Mouse (Mus musculus): Measurements from ENCODE around the gene Lrrk1. TPM values are rescaled to one million over a fixed set of nuclear protein-coding genes. Genes with fewer than 3 reads are reported as not detected.

Gene Lrrk1
- polyA plus RNA-seq, 1 experiment = 18.9 TPM

- H3K36me3 ChIP-seq (ENCODE audit: control insufficient read depth, insufficient read depth, low read length) = peaks cover 31% of the 10 kb centered on the region
- 0 out of 2 replicates have a peak overlapping the region, but pooled peaks have one; percentile 5 for H3K27ac ChIP-seq (ENCODE audit: insufficient read depth, low read depth, low read length)
- no peak overlapping the region for H3K4me3 ChIP-seq (ENCODE audit: low read depth, low read length)
- no peaks in the 10 kb centered on the region for H3K4me1 ChIP-seq (ENCODE audit: control insufficient read depth, insufficient read depth, insufficient read length, low read length)
- H3K27me3 ChIP-seq (ENCODE audit: control insufficient read depth, insufficient read depth, low read length) = no peaks in the 10 kb centered on the region
- WGBS = 81% methylated on average over 9 of the region's 9 CpGs
- no peak for TF ChIP-seq POLR2A (IDR thresholded peaks at IDR 0.05; ENCODE audit: low read depth, low read length)
- no peak for TF ChIP-seq CTCF (IDR thresholded peaks at IDR 0.05; ENCODE audit: extremely low read depth, insufficient read length, insufficient replicate concordance, low read depth, low read length)
Measured at GRCm38 (mm10) chr7:66330610-66331009, 57.5 kb downstream of the Lrrk1 start.

- 96% methylated on average over 2 of the region's 2 CpGs for WGBS
- Histone ChIP-seq H3K36me3 (ENCODE audit: control insufficient read depth, insufficient read depth, low read length) (peaks cover 27% of the 10 kb centered on the region), H3K27me3 (ENCODE audit: control insufficient read depth, insufficient read depth, low read length) (no peaks in the 10 kb centered on the region), H3K4me1 (ENCODE audit: control insufficient read depth, insufficient read depth, insufficient read length, low read length) (no peaks in the 10 kb centered on the region), H3K27ac (ENCODE audit: insufficient read depth, low read depth, low read length) (no peak overlapping the region), H3K4me3 (ENCODE audit: low read depth, low read length) (no peak overlapping the region)
- TF ChIP-seq CTCF (IDR thresholded peaks at IDR 0.05; ENCODE audit: extremely low read depth, insufficient read length, insufficient replicate concordance, low read depth, low read length) (no peak), POLR2A (IDR thresholded peaks at IDR 0.05; ENCODE audit: low read depth, low read length) (no peak)
Measured at GRCm38 (mm10) chr7:66327516-66327915, 60.6 kb downstream of the Lrrk1 start.

- Histone ChIP-seq H3K27me3 (ENCODE audit: control insufficient read depth, insufficient read depth, low read length) (no peaks in the 10 kb centered on the region), H3K4me1 (ENCODE audit: control insufficient read depth, insufficient read depth, insufficient read length, low read length) (no peaks in the 10 kb centered on the region), H3K4me3 (ENCODE audit: low read depth, low read length) (no peak overlapping the region), H3K27ac (ENCODE audit: insufficient read depth, low read depth, low read length) (no peak overlapping the region), H3K36me3 (ENCODE audit: control insufficient read depth, insufficient read depth, low read length) (peaks cover 20% of the 10 kb centered on the region)
- TF ChIP-seq POLR2A (IDR thresholded peaks at IDR 0.05; ENCODE audit: low read depth, low read length) (no peak), CTCF (IDR thresholded peaks at IDR 0.05; ENCODE audit: extremely low read depth, insufficient read length, insufficient replicate concordance, low read depth, low read length) (no peak)
- WGBS = 76% methylated on average over 3 of the region's 3 CpGs
Measured at GRCm38 (mm10) chr7:66325419-66326053, 62.6 kb downstream of the Lrrk1 start.

GRCm38 (mm10) chr7:66323252-66324015 is 64.7 kb downstream of the Lrrk1 start:
- H3K27me3 ChIP-seq (ENCODE audit: control insufficient read depth, insufficient read depth, low read length) = no peaks in the 10 kb centered on the region
- H3K4me3 ChIP-seq (ENCODE audit: low read depth, low read length) = no peak overlapping the region
- no peak overlapping the region for H3K27ac ChIP-seq (ENCODE audit: insufficient read depth, low read depth, low read length)
- WGBS = 73% methylated on average over 9 of the region's 9 CpGs
- no peaks in the 10 kb centered on the region for H3K4me1 ChIP-seq (ENCODE audit: control insufficient read depth, insufficient read depth, insufficient read length, low read length)
- TF ChIP-seq CTCF (IDR thresholded peaks at IDR 0.05; ENCODE audit: extremely low read depth, insufficient read length, insufficient replicate concordance, low read depth, low read length) (no peak), POLR2A (IDR thresholded peaks at IDR 0.05; ENCODE audit: low read depth, low read length) (no peak)
- peaks cover 17% of the 10 kb centered on the region for H3K36me3 ChIP-seq (ENCODE audit: control insufficient read depth, insufficient read depth, low read length)

- Histone ChIP-seq H3K27me3 (ENCODE audit: control insufficient read depth, insufficient read depth, low read length) (no peaks in the 10 kb centered on the region), H3K4me3 (ENCODE audit: low read depth, low read length) (no peak overlapping the region), H3K4me1 (ENCODE audit: control insufficient read depth, insufficient read depth, insufficient read length, low read length) (no peaks in the 10 kb centered on the region), H3K27ac (ENCODE audit: insufficient read depth, low read depth, low read length) (no peak overlapping the region), H3K36me3 (ENCODE audit: control insufficient read depth, insufficient read depth, low read length) (peaks cover 17% of the 10 kb centered on the region)
- 52% methylated on average over 5 of the region's 5 CpGs for WGBS
- no peak for TF ChIP-seq POLR2A (IDR thresholded peaks at IDR 0.05; ENCODE audit: low read depth, low read length)
- TF ChIP-seq CTCF (IDR thresholded peaks at IDR 0.05; ENCODE audit: extremely low read depth, insufficient read length, insufficient replicate concordance, low read depth, low read length) = no peak
Measured at GRCm38 (mm10) chr7:66320996-66321395, 67.2 kb downstream of the Lrrk1 start.

- TF ChIP-seq CTCF (IDR thresholded peaks at IDR 0.05; ENCODE audit: extremely low read depth, insufficient read length, insufficient replicate concordance, low read depth, low read length) = no peak
- TF ChIP-seq POLR2A (IDR thresholded peaks at IDR 0.05; ENCODE audit: low read depth, low read length) = no peak
- H3K27me3 ChIP-seq (ENCODE audit: control insufficient read depth, insufficient read depth, low read length) = no peaks in the 10 kb centered on the region
- WGBS = 76% methylated on average over 6 of the region's 6 CpGs
Measured at GRCm38 (mm10) chr7:66318147-66318546, 70.0 kb downstream of the Lrrk1 start.

More at GRCm38 (mm10) chr7:66318147-66318546, 70.0 kb downstream of the Lrrk1 start:
- Histone ChIP-seq H3K4me3 (ENCODE audit: low read depth, low read length) (no peak overlapping the region), H3K4me1 (ENCODE audit: control insufficient read depth, insufficient read depth, insufficient read length, low read length) (no peaks in the 10 kb centered on the region), H3K27ac (ENCODE audit: insufficient read depth, low read depth, low read length) (no peak overlapping the region), H3K36me3 (ENCODE audit: control insufficient read depth, insufficient read depth, low read length) (peaks cover 16% of the 10 kb centered on the region)

Data from small intestine, adult 2 months (tissue).